Mouse (Mus musculus) stomach, postnatal 0 days (tissue): ENCODE results near the gene Heca.

Experiments used
- CTCF ChIP-seq: IDR thresholded peaks from 2 replicates; pipeline ENCODE4 v1.5.1; 2016; ENCODE audit warnings: antibody characterized with exemption, low read depth, mild to moderate bottlenecking, moderate library complexity
- EP300 ChIP-seq: optimal IDR thresholded peaks from 2 replicates; pipeline ENCODE3; 2016; ENCODE audit warnings: antibody characterized with exemption

- TF ChIP-seq CTCF (no peak), EP300 (no peak)
Measured at GRCm38 (mm10) chr10:17990576-17990975, 42.7 kb upstream of the Heca start.
